Mouse (Mus musculus) cerebral cortex, adult 2 months (tissue): ENCODE results near the gene Olfr46.

Experiments
- WGBS: fragments of 180-500 bp; shearing (Covaris S2); methylation state at CpG from one replicate; pipeline ENCODE4 v1.1.7; 2018; 5-methylcytosine and 5-hydroxymethylcytosine counted together

Gene Olfr46

GRCm38 (mm10) chr7:140600969-140601368 is at the start of gene Olfr46:
Gene Olfr46 (plus strand): TSS chr7:140601269.
- WGBS, result 81% methylated on average over 2 of the region's 2 CpGs

GRCm38 (mm10) chr7:140567586-140567985 is 33.5 kb upstream of the Olfr46 start, which contains the start of gene Olfr538:
Gene Olfr538 (plus strand): TSS chr7:140567886.
- 63% methylated on average over 3 of the region's 3 CpGs for WGBS

GRCm38 (mm10) chr7:140628670-140629069 is 27.6 kb downstream of the Olfr46 start, which contains the start of gene Olfr61:
Gene Olfr61 (plus strand): TSS chr7:140628970.
- 77% methylated on average over 3 of the region's 3 CpGs for WGBS

- 86% methylated on average over 1 of the region's 1 CpGs for WGBS
These were observed 29.5 kb downstream of the Olfr46 start for GRCm38 (mm10) chr7:140630559-140630958.

GRCm38 (mm10) chr7:140646152-140646551 is 45.1 kb downstream of the Olfr46 start, which contains the start of gene Olfr53:
Gene Olfr53 (plus strand): TSS chr7:140646452.
- WGBS, result 85% methylated on average over 1 of the region's 1 CpGs

GRCm38 (mm10) chr7:140659630-140660029 is 58.6 kb downstream of the Olfr46 start, which contains the start of gene Olfr539:
Gene Olfr539 (plus strand): TSS chr7:140659930.
- 62% methylated on average over 4 of the region's 4 CpGs for WGBS
